Mouse (Mus musculus) WW6 (cell line): ENCODE measurements at regions not wholly inside any gene's neighbourhood (a gene's known extent, or its start where the extent isn't known, plus 50 kb on each side); places are given as distances from the start of the nearest gene placed in this dataset.

Experiments used
- DNase-seq: peaks from one replicate; pipeline ENCODE4 v3.0.0-alpha.2; 2013; ENCODE audit warnings: low read depth, low spot score

DNA sequence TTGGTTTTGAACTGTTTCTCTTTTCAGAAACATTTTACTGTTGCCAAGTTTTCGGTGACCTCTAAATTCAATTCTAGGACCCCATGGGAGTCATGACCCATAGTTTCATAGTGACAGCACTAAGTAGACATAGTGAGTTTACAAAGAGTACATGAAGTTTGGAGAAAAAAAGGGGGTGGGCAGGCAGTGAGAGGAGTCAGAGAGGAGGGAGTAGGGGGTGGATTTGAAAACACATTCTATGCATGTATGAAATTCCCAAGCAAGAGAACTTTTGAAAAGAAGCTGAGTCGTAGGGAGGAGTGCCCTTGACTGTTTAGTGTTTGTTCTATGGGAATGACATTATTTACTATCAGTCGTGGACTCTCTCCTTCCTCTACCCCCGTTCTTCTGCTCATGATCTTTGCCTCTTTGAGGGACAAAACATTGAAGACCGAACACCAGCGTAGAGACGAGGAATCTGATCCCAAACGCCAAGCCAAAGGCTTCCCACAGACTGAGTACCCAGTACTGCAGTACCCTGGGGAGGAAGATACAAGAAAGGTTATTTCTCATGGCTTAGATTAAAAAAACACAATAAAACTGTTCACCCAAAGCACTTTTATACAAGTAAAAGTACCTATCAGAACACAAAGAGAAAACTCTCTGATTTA is 229.1 kb upstream of the Map3k1 start:
- DNase-seq: no peak

DNA sequence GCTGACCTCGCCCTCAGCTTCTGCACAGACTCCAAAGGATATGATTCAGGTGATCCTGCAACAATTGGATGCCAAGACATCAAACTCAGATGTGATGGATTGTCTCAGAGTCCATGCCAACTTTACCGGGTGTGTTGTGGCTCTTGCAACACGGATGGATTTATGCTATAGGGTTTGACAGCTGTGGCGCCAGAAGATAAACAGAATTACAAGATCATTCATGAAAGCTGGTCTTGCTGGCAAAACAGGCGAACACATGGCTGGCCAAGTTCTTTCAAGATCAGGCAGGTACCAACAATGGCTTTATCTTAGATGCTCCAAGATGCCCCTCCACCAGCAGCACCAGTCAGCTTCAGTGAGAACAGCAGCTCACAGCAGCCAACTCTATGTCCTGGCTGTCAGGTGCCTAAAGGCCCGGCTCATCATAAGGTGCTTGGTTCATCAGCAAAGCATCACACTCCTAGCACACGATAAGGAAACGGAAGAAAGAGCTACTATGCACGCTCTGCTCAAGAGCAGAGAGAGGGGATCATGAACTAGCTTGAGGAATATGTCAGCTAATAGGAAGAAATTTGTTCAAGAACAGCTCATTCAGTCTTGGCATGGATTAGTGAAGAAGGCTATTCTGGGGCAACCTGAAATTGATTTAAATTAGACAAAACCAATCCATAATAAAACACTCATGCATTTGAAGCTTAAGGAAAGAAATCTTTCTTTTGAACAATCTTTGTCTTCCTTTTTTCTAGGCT is 229.9 kb upstream of the Map3k1 start:
- DNase-seq: no peak

DNA sequence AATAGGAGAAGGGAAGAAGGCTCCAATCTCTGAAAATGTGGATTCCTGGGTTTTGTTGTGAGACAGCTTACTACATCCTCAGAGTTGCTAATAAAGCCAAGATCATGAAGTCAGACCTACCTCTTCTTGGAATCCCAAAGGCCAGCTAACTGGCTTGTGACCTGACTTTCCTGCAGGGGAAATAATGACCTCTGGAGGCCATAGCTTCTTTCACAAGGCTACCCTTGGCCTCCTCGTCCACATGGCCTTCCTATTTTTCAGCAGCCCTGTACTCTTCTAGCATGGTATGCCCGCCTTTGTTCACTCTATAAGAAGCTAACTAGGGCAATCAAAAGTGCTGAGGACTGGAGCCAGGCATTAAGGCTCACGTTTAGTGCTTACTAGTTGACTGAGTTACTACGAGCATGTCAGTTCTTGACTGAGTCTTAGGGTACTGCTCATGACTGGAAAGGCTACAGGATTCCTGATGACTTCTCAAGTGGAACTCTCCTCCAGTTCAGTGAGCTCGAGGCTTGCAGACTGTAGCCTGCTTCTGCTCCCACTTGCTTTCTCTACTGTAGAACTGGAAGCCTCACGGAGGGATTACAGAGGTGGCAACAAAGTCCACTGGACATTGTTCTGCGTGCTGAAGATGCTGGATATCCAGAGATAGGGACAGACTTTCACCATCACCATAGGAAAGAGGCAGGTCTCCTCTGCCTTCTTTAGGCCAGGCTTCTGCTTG is 230.8 kb upstream of the Map3k1 start:
- no peak for DNase-seq

DNA sequence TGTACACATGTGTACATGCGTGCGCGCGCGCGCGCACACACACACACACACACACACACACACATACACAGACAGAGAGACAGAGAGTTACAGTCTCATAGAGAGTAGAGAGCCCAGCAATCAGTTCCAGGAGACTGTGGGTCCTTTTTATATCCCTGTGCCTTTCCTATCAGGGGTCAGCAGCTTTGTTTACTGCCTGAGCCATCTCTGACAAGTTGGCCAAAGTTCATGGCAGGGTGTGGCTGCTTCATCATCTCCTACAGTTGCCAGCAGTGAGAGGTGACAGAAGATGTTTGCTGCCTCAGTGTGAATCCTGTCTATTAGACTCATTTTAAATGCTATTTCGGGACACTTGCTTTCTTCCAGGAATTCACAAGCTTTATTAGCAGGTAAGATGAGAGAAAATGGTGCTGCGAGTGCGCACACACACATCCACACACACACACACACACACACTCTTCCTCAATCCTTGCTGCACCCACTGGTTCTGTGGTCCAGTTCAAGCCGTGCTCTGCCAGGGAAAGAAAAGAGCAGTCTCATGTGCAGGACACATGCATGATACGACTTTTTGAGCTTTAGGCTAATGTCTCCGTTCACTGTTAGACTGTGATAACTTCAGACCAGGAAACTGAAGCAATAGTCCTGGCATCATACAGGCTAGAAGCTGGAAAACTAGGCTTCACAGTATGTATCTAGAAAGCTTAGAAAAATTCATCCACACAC is 234.9 kb upstream of the Map3k1 start:
- no peak for DNase-seq

DNA sequence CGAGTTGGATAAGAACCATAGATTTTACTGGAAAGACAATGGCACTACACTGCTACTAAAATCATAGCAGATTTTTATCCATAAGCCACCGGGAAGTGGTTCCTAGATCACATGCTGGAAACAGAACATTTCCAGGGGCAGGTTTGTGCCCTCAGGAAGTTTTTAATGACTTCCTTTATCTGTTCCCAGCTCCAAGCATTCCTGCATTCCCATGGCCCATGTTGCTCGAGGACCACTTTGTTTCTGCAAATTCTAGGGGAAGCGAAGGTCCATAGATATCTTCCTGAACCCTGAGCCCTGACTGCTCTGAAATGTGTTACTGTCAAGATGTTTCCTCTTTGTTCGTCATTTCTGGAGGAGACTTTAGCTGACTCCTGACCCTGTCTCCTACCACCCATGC is 235.6 kb upstream of the Map3k1 start:
- no peak for DNase-seq

DNA sequence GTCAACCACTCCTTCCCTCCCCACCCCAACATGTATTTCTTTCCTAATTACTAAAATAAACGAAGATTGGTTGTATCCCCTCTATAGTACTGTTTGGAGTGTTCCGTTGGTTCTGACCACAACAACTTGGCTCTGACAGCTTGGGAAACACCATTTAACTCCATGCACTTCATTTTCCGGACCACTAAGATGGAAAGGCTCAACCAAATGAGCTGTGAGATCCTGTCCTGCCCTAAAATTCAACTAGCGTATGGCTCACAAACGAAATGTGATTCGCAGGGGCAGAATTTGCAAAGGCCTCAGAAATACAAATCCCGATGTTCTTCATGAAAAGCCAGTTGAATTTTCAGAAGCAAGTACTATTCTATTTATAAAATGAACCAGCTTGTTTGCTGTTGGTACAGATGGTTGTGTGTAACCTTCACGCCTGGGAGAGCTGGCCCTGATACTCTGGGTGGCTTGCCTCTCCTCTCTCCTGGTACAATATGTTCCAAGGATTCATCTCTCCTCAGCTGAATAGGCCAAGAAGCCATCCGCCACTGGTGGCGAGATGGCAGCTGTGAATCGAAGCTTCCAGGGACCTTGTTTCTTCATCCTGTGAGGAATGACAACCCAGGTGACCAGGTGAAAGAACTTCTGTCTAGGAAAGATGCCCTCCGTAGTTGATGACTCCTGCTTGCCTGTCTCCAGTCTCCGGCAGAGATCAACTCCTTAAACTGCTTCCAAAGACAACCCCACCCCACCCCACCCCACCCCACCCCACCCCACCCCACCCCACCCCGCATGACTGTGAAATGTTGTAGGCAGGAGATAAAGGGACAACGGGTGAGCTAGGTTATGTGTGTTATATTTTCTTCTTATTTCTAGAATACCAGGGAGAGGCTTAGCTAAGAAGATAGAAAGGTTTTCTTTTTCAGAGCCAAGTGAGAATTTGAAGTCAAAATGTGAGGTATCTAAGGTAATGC is 237.7 kb upstream of the Map3k1 start:
- no peak for DNase-seq

DNA sequence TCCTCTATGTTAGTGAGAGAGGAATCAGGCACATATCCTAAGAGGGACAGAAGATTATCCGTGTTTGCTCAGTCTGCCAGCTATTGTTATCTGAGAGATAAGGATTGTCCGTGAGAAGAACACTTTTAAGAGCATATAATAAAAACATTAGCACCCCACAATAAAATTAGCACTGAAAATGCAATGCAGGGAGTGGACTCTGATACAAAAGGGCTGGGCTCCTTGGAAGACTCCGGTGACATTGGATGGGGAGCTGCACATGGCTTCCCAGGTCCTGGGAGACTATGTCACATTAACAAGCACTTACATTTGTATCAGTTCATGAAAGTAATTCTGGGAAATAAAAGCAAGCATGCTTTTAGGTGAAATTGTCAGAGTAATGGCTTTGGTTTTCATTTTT is 238.6 kb upstream of the Map3k1 start:
- DNase-seq: no peak

DNA sequence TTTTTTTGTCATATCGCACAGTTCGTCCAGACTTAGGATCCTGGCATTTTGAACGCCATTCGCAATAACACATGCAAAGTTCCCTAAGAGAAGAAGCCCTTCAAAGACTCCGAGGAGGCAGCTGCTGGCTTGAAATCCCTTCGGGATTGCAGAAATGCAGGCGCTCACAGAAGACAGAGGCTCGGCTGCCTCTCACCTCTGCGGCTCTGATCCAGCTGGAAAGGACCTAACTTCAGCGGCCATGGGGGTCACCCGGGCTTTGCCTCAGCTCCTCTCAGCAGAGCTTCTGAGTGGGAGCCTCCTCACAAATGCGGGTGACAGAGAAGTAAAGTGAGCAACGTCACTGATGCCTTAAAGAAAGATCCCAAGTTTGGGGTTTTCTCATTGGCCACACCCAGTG is 239.1 kb upstream of the Map3k1 start:
- no peak for DNase-seq

DNA sequence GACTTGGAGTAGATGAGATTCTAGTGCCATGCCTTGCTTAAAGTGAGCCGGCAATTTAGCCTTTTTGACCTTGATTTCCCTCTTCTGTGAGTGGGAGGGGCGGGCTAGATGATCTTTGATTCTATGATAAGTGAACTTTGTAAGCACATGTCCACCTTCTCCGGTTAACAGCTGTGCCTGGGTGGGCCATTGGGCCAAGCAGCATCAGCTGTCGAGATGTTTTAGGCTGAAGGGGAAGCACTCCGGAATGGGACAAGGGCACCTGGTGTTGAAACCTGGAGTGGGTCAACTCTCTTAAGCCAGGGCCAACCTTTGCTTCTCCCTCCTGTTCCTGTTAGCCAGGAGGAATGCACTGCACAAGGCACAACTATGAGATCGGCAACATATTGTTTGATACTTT is 239.5 kb upstream of the Map3k1 start:
- DNase-seq: no peak

DNA sequence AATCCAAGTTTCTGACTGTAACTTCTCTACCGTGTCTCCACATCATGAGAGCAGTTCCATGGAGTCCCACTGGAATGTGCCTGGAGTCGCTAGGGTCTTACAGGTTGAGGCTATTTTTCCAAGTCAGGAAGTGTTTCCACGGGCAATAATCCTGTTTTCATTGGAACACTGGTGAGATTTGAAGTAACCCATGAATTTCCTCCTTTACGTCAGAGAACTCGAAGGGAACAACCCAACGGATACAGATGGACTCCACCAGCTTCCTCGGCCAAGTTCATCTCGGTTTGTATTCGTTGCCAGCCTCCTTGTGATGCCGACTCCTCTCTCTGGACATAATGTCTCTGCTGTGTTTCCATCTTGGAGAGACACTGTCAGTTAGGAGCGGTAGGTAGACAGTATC is 237.4 kb upstream of the Ankrd55 start:
- no peak for DNase-seq

DNA sequence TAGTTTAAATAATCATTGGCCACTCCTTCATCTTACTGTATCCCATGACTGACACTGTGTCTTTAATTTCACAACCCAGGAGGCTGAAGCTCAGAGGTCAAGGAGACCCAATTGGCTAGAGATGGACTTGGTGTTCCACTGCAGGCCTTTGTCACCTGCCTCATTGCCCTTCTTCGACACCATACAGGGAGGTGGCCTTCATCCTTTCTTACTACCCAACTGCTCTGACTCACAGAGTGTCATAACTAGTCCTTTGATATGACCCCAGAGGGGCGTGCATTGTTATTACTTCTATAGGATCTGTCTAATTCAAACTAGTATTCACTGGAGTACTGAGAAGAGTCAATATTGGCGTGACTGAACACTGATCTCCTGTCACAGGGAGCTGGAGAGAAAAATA is 236.2 kb upstream of the Ankrd55 start:
- DNase-seq: no peak

DNA sequence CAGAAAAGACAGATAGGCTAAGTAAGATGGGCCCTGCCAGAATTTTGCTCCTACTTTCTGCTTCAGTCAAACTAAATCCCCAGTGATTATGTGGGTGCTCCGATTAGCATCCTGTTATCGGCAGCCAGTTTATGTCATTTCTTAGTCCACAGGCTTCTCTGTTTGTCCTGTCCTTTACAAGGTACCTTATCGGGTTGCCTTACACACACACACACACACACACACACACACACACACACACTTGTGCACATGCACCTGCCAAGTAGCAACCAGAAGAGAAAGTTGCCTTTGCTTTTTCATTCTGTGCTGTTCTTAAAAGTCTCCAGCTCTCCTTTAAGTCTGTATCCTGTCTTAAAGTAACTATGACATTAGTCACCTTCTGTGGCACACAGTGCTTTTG is 235.8 kb upstream of the Ankrd55 start:
- no peak for DNase-seq

DNA sequence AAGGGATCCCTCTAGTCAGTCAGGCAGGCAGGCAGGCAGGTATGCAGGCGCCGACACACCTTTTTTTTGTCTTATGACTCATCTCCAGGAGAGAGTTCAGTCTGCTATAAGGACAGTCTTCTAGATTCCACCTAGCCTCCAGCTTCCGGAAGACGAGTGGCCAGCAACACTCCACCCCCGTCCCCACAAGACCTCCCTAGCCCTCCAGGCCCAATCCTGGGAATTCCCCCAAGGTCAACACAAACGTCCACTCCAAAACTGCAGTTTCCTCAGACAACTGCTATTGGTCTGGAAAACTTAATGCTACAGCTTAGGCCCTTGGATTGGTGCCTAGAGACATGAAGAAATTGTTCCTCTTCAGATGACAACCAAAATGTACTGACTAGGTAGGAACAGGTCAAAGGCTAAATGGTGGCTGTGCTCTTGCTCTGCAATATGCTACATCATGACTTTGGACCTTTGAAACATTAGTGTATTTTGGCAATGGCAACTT is 233.3 kb upstream of the Ankrd55 start:
- DNase-seq: no peak

DNA sequence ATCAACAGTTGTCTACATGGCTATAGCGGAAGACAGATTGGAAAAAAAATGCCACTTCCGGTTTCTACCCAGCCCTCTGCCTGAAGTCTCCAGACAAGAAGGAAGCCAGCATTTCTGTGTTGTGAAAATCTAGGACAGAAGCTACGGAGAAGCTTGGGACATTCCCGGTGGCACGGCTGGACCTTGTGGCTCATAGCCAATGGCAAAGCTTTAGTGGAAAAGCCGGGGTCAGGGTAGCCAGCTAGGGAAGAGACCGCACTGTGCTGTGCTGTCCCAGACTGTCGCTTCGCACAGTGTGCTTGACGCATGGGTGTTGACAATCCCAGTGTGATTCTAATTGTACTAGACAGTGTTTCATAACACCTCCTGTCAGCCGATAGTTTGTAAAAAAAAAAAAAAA is 230.0 kb upstream of the Ankrd55 start:
- no peak for DNase-seq

DNA sequence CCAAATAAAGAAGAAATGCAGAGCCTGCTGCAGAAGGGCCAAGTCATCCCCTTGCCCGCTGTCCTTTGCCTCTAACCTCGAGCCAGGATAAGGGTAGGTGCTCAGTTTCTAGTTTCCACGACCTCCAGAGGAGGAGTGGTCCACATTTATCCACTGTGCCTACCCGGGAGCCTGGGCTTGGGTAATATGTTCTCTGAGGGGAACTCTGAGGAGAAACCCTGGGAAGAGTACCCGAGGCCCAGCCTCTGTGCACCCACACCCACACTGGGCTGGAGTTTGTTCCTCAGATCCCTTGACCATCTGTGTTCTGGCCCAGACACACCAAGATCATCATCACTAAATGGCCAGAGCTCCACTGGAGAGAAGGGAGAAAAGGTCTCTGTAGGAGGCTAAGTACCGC is 229.5 kb upstream of the Ankrd55 start:
- no peak for DNase-seq

DNA sequence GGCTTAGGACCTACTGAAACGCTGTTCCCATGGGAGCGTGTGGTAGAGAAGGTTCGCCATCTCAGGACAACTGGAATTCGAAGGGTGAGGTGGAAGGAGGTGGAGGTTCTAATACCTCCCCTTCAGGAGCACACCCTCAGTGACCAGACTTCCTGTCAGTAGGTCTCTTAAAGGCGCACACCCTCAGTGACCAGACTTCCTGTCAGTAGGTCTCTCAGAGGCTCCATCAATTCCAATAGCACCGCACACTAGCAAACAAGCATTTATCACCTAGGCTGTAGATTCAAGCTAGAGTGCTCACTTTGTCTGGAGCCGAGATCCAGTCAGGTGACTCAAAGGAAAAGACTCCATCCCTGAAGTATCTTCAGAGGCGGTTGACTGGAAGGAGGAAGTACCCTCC is 226.2 kb upstream of the Ankrd55 start:
- no peak for DNase-seq

DNA sequence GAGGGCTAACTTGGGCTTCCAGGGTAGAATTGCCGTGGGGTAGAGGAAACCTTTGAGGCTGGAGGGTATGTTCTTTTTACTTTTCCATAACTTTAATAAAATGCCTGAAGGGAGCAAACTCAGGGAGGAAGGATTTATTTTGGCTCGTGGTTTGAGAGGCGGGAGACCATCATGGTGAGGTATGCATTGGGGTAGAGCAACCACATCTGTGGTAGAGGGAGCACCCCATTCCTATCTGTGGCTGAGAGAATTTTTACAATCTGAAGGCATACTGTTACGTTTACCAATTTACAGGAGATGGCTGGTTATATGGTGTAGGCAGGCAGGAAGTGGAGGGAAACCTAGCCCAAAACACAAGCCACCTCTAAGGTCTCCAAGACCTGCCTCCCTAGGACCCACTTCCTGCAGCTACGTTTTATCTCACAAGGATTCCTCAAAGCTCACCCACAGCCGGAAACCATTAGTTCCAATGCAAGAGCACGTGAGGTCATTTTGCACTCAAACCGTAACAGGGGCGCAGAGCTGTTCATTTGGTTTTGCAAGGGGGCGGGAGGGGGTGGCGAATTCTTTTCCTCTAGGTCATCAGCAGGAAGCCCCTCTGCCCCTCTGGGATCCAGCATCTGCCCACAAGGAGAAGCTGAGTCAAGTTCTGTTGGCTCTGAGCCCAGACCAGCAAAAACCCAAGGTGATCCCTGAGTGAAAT is 224.7 kb upstream of the Ankrd55 start:
- no peak for DNase-seq

DNA sequence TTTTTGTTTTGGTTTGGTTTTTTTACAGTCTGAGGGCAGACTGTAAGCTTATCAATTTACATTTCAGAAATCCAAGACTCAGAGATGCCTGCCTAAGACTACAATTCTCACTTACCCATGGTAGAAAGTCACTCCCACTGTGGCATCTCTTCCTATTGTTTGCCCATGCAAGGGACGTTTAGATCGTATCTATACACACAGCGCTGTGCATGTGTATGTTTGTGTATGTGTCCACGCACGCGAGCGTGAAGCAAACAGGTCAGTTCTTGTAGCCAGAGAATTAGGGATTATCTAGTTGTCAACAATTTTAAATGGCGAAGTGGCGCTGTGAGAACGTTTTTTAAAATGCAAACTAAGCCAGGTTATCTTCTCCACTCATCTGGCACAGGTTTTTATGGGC is 223.6 kb upstream of the Ankrd55 start:
- no peak for DNase-seq

DNA sequence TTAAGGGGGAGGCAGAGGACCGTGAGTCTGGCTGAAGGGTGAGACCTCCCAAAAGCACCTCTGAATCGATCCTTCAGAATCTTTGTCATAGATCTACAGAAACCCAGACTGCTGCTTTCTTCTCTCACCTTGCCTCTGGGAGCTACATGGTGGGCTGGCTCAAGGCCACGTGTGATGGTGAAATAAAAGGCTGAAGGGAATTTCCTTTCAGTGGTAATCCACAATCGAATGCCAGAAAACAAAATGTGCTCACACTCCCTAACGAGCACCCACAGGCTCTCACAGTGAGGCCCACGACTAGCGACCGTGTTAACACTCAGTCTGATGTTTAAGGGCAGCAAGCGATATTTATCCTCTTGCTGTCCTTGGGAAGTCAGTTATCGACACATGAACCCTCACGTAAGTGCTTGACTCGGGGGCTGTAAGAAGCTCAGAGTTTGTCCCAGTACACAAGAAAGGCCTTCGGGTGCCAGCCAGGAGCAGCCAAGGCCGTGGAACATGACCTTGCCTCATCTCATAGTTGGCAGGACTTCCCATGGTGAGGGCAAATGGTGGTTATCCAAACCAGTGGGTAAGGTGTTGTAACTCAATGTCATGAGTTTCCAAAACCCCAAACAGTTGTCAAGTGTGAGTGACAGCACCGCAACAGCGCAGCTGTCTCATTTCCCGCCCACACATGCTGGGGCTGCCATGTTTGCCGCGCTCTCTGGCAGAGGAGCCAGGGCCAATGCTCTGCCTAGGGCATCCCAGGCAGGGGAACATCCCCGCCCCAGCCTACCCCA is 221.0 kb upstream of the Ankrd55 start:
- DNase-seq: no peak

DNA sequence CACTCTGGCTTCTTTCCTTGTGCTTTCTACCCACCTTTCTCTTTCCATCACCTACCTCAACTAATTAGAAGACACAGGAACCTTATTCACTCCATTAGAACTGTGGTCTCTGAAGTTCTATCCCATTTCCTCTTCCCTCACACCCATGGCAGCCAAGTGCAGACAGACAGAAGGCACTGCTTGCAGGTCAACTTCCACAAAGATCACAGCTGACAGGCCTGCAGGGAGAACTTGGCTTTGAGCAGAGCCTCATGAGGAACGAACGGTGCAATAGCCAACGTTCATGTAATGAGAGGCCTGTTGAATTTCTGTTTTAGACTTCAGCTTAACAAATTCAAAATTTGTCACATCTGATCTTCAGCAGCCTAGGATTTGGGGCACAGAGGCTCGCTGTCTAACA is 217.5 kb upstream of the Ankrd55 start:
- no peak for DNase-seq
